Mouse (Mus musculus) cortical plate, adult 2 months (tissue): ENCODE results near the gene Fbxw4. TPM values are rescaled to one million over a fixed set of nuclear protein-coding genes. Genes with fewer than 3 reads are reported as not detected.

Source experiments
- H3K27ac ChIP-seq: fragments of 200-500 bp; 2 replicates; pipeline ENCODE4 v1.5.1; 2012; ENCODE audit warnings: low read length, control low read depth, inconsistent platforms; ENCODE audit not compliant: insufficient read depth
- H3K4me1 ChIP-seq: fragments of 200-500 bp; 2 replicates; pipeline ENCODE4 v1.6.1; 2011; ENCODE audit warnings: low read length; ENCODE audit not compliant: control insufficient read depth, insufficient read depth
- H3K4me3 ChIP-seq: fragments of 200-500 bp; 2 replicates; pipeline ENCODE4 v1.5.1; 2011; ENCODE audit warnings: mild to moderate bottlenecking, low read length, control low read depth; ENCODE audit not compliant: insufficient read depth
- CTCF ChIP-seq: fragments of 200-500 bp; IDR thresholded peaks from 2 replicates; pipeline ENCODE4 v1.5.1; 2011; ENCODE audit warnings: mild to moderate bottlenecking, control low read depth, low read length; ENCODE audit not compliant: insufficient read depth; ENCODE audit errors: extremely low read depth
- POLR2A ChIP-seq: fragments of 200-500 bp; IDR thresholded peaks from 2 replicates; pipeline ENCODE4 v1.6.1; 2011; ENCODE audit warnings: mild to moderate bottlenecking, low read length, control low read depth; ENCODE audit not compliant: insufficient read depth; ENCODE audit errors: extremely low read depth
- polyA plus RNA-seq: library from polyadenylated mRNA; depleted of rRNA; stranded (reverse); fragments of >200 nt; gene quantifications from 2 replicates; pipeline ENCODE4 v1.2.3, GENCODE M21; 2012

The Fbxw4 gene
- polyA plus RNA-seq, 1 experiment: 57.8 TPM

- TF ChIP-seq POLR2A: no peak
- TF ChIP-seq CTCF: no peak
- H3K4me1 ChIP-seq: peaks cover 7% of the 10 kb centered on the region
- H3K27ac ChIP-seq: no peak overlapping the region
- no peak overlapping the region for H3K4me3 ChIP-seq
Measured at GRCm38 (mm10) chr19:45616735-45617134, 43.4 kb downstream of the Fbxw4 start.

DNA sequence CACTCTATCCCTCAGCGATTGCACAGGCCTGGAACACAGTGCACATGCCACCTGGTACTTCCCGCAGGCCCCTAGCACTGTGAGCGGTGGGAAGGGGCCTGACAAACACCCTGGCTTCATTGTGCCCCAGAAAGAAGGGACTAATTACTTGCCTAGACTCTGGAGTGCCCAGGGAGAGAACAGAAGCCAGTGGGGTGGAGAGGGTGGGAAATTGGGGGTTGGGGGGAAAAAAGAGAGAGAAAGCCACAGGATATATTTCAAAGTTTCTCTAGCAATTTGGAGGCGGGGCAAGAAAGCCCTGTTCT lies 43.9 kb downstream of the Fbxw4 start:
- TF ChIP-seq POLR2A (no peak), CTCF (no peak)

DNA sequence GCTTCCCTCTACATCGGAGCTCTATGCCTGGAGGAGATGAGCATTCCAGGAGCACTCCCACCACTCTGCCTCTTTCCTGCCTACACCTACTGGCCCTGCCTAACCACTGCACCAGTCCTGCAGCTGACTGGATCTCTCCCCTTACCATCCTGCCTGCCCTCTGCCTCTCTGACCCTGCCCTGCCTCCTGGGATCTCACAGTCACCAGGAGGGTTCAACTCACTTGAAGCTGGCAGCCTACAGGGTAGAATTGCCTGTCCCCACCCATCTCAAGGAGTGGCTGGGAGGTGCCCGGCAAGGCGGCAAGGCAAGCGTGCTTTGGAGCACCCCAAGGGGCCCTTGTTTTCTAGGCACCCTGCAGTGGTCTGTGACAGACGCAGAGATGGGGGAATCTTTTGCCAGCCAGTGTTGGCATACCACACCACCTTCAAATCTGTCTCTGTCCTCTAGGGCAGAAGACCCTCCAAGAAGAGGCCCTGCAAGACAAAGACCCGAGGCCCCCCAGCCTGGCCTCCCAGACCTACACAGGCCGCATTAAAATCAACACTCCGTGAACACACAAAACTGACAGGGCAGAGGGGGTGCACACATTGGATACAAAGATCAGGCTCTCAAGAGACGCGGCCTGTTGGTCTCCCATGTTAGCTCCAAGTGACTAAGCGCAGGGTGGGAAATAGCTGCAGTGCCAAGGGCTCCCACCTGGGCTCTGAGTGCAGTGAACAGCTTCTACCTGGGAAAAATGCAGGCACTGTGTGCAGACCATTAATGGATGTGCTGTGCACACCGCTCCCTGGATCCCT lies 44.5 kb downstream of the Fbxw4 start:
- Histone ChIP-seq H3K27ac (no peak overlapping the region), H3K4me3 (no peak overlapping the region), H3K4me1 (peaks cover 7% of the 10 kb centered on the region)
- TF ChIP-seq POLR2A (no peak), CTCF (no peak)

More for the DNA sequence above, 43.9 kb downstream of the Fbxw4 start:
- H3K4me1 ChIP-seq: peaks cover 7% of the 10 kb centered on the region
- H3K27ac ChIP-seq: no peak overlapping the region
- no peak overlapping the region for H3K4me3 ChIP-seq

DNA sequence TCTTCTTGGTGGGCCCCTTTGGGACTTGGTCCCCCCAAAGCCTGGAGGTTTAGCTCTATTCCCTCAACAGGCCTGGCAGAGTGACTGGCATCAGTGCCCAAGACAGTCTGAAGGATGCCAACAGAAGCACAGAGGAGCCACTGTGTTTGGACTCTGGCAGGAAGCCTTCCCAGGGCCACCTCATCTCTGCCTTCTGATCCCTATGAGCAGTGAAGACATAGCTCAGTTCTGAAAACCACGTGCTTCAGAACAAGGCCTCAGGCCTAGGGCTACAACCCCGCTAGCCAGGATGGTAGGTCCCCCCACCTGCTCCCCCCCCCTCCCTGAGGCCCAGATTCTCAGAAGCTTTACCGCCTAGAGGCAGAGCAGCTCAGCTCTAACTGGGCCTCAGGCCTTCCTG lies 45.2 kb downstream of the Fbxw4 start:
- no peak for TF ChIP-seq POLR2A
- no peak for TF ChIP-seq CTCF

GRCm38 (mm10) chr19:45614375-45614774 lies 45.7 kb downstream of the Fbxw4 start:
- no peak overlapping the region for H3K27ac ChIP-seq
- no peak overlapping the region for H3K4me3 ChIP-seq
- no peak for TF ChIP-seq POLR2A
- TF ChIP-seq CTCF: no peak
- H3K4me1 ChIP-seq: peaks cover 7% of the 10 kb centered on the region

More for the DNA sequence above, 45.2 kb downstream of the Fbxw4 start:
- Histone ChIP-seq H3K4me1 (peaks cover 7% of the 10 kb centered on the region), H3K27ac (no peak overlapping the region), H3K4me3 (no peak overlapping the region)

- Histone ChIP-seq H3K27ac (no peak overlapping the region), H3K4me1 (peaks cover 2% of the 10 kb centered on the region)
- no peak for TF ChIP-seq POLR2A
- no peak for TF ChIP-seq CTCF
Measured at GRCm38 (mm10) chr19:45610823-45611222, 49.3 kb downstream of the Fbxw4 start.

DNA sequence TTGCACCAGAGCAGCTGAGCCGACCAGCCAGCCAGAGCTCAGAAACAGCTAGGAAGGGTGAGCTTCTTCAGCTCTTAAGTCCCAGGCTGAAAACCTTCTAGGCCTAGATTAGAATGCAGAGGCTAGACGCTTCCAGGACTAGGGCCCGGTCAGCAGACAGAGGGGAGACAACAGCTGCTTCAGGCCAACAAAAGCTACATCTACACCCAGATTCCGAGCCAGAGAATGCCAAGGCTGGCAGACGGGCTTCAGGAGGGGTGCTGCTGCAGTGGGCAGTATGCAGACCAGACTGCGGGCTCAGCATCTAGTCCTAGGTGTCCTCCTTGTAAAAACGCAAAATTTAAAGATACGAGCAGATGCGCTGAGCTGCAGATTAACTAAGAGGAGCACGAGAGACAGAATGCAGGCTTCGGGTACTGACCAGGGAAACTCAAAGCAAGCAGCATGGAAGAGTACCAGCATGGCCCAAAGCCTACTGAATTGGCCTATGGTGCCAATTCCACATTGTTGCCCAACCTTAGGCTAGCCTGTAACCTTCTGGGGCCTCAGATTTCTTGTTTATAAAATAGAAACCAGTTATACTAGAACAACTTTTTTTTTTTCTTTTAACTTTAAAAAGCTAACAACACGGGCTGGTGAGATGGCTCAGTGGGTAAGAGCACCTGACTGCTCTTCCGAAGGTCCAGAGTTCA lies 51.3 kb downstream of the Fbxw4 start:
- no peak for TF ChIP-seq CTCF
- TF ChIP-seq POLR2A: no peak
- H3K4me3 ChIP-seq: no peak overlapping the region
- H3K4me1 ChIP-seq: no peaks in the 10 kb centered on the region
- no peak overlapping the region for H3K27ac ChIP-seq

More at GRCm38 (mm10) chr19:45610823-45611222, 49.3 kb downstream of the Fbxw4 start:
- H3K4me3 ChIP-seq: no peak overlapping the region

- Histone ChIP-seq H3K4me3 (no peak overlapping the region), H3K27ac (no peak overlapping the region), H3K4me1 (no peaks in the 10 kb centered on the region)
- TF ChIP-seq CTCF (no peak), POLR2A (no peak)
Measured at GRCm38 (mm10) chr19:45607479-45607878, 52.6 kb downstream of the Fbxw4 start.

GRCm38 (mm10) chr19:45606701-45607100 lies 53.4 kb downstream of the Fbxw4 start:
- no peaks in the 10 kb centered on the region for H3K4me1 ChIP-seq
- TF ChIP-seq POLR2A (no peak), CTCF (no peak)
- H3K4me3 ChIP-seq: no peak overlapping the region
- no peak overlapping the region for H3K27ac ChIP-seq

DNA sequence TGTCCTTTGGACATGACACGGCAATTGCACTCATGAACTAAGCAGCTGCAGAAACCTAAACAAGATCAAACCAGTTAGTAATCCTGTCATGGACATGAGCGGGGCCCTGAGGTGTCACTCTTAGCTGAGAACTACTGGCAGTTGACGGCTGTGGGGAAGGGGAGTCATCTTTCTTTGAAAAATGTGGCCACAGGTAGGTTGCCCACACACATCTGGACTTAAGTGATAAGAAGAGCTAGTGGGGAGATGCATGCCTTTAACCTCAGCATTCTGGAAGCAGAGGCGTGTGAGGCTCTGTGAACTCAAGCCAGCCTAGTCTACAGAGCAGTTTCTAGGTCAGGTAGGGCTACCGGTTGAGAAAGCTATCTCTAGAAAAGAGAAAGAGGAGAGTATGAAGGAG lies 57.5 kb downstream of the Fbxw4 start:
- Histone ChIP-seq H3K4me1 (no peaks in the 10 kb centered on the region), H3K27ac (no peak overlapping the region), H3K4me3 (no peak overlapping the region)
- no peak for TF ChIP-seq POLR2A
- TF ChIP-seq CTCF: no peak
